Mouse (Mus musculus): Measurements from ENCODE around the gene Tdrd12. TPM values are rescaled to one million over a fixed set of nuclear protein-coding genes. Genes with fewer than 3 reads are reported as not detected.

Gene Tdrd12
- polyA plus RNA-seq, 1 experiment from 2014 or later = 0.36 TPM

Other genes starting within 250 kb of the Tdrd12 start
- 19.3 and 19.5 TPM in 2 replicates for gene Gpatch1, start 219.3 kb downstream of the Tdrd12 start, polyA plus RNA-seq (2015; fragmentation: Nextera tagmentation; extraction: Ambion mirVana)
- gene Rhpn2, start 203.6 kb downstream of the Tdrd12 start, polyA plus RNA-seq (2015; fragmentation: Nextera tagmentation; extraction: Ambion mirVana) = 1.1 and 1.3 TPM in 2 replicates
- gene Faap24, start 140.9 kb downstream of the Tdrd12 start, polyA plus RNA-seq (2015; fragmentation: Nextera tagmentation; extraction: Ambion mirVana) = 27.8 and 28.2 TPM in 2 replicates
- 50.6 and 52.3 TPM in 2 replicates for gene Cep89, start 140.7 kb downstream of the Tdrd12 start, polyA plus RNA-seq (2015; fragmentation: Nextera tagmentation; extraction: Ambion mirVana)
- gene Slc7a9, start 88.9 kb downstream of the Tdrd12 start, polyA plus RNA-seq (2015; fragmentation: Nextera tagmentation; extraction: Ambion mirVana) = 0.18 TPM in 1 of 2 replicates, not detected in the other
- 67.4 and 70.9 TPM in 2 replicates for gene Nudt19, start 18.6 kb upstream of the Tdrd12 start, polyA plus RNA-seq (2015; fragmentation: Nextera tagmentation; extraction: Ambion mirVana)
- gene Rgs9bp, start 47.8 kb upstream of the Tdrd12 start, polyA plus RNA-seq (2015; fragmentation: Nextera tagmentation; extraction: Ambion mirVana) = 0.03 TPM in 2 replicates
- 29.7 and 30.8 TPM in 2 replicates for gene Ankrd27, start 48.5 kb upstream of the Tdrd12 start, polyA plus RNA-seq (2015; fragmentation: Nextera tagmentation; extraction: Ambion mirVana)
- gene Pdcd5, start 109.8 kb upstream of the Tdrd12 start, polyA plus RNA-seq (2015; fragmentation: Nextera tagmentation; extraction: Ambion mirVana) = 254 and 267 TPM in 2 replicates
- gene Dpy19l3, start 216.7 kb upstream of the Tdrd12 start, polyA plus RNA-seq (2015; fragmentation: Nextera tagmentation; extraction: Ambion mirVana) = 31.3 and 40.2 TPM in 2 replicates

Measured in forebrain, embryonic 13.5 days (tissue).